Mouse (Mus musculus) megakaryocyte, embryonic 14.5 days (primary cell): Measurements from ENCODE around the gene Lrrc58.

Source experiments
- FLI1 ChIP-seq: IDR thresholded peaks from 2 replicates; pipeline ENCODE4 v1.6.1; 2012; ENCODE audit warnings: low read length, inconsistent platforms, mixed read lengths
- GATA1 ChIP-seq: IDR thresholded peaks from 3 replicates; pipeline ENCODE4 v1.6.1; 2012; ENCODE audit warnings: mixed read lengths, low read length, inconsistent platforms, borderline replicate concordance

GRCm38 (mm10) chr16:37851366-37851765 is 16.8 kb upstream of the Lrrc58 start:
- TF ChIP-seq GATA1 (no peak), FLI1 (no peak)
